Mouse (Mus musculus): Measurements from ENCODE around the gene D630045J12Rik. TPM values are rescaled to one million over a fixed set of nuclear protein-coding genes. Genes with fewer than 3 reads are reported as not detected.

Gene D630045J12Rik
- polyA plus RNA-seq, 1 experiment from 2014 or later, result 3.0 TPM

GRCm38 (mm10) chr6:38233803-38234202 is 20.0 kb downstream of the D630045J12Rik start:
- Histone ChIP-seq H3K4me1 (replicated peaks; ENCODE audit: control insufficient read depth, insufficient read depth, low read length) (peaks cover 8% of the 10 kb centered on the region; the same call in 1 of the 2 replicates), H3K4me2 (no peak overlapping the region), H3K9ac (ENCODE audit: low read depth, low read length) (no peak overlapping the region), H3K36me3 (ENCODE audit: control insufficient read depth, insufficient read depth, low read length) (no peaks in the 10 kb centered on the region), H3K27ac (ENCODE audit: low read depth, low read length) (no peak overlapping the region), H3K9me3 (ENCODE audit: control insufficient read depth, low read length) (no peaks in the 10 kb centered on the region; the same call in 1 of the 2 replicates), H3K4me3 (ENCODE audit: low read depth, low read length) (no peak overlapping the region), H3K27me3 (replicated peaks; ENCODE audit: control insufficient read depth, insufficient read depth, low read length) (no peaks in the 10 kb centered on the region)
- ATAC-seq (replicated peaks; ENCODE audit: low FRiP score), result no peak
- no peak for DNase-seq (ENCODE audit: low spot score)
- WGBS, result 87% methylated on average over 3 of the region's 3 CpGs

GRCm38 (mm10) chr6:38232917-38233316 is 20.9 kb downstream of the D630045J12Rik start:
- Histone ChIP-seq H3K27ac (ENCODE audit: low read depth, low read length) (no peak overlapping the region), H3K9ac (ENCODE audit: low read depth, low read length) (no peak overlapping the region), H3K36me3 (ENCODE audit: control insufficient read depth, insufficient read depth, low read length) (no peaks in the 10 kb centered on the region), H3K4me2 (no peak overlapping the region), H3K27me3 (replicated peaks; ENCODE audit: control insufficient read depth, insufficient read depth, low read length) (no peaks in the 10 kb centered on the region), H3K4me1 (replicated peaks; ENCODE audit: control insufficient read depth, insufficient read depth, low read length) (peaks cover 8% of the 10 kb centered on the region; the same call in 1 of the 2 replicates), H3K4me3 (ENCODE audit: low read depth, low read length) (no peak overlapping the region), H3K9me3 (ENCODE audit: control insufficient read depth, low read length) (no peaks in the 10 kb centered on the region; the same call in 1 of the 2 replicates)
- DNase-seq (ENCODE audit: low spot score), result no peak
- WGBS, result 70% methylated on average over 3 of the region's 3 CpGs
- ATAC-seq (replicated peaks; ENCODE audit: low FRiP score), result no peak

- Histone ChIP-seq H3K27me3 (replicated peaks; ENCODE audit: control insufficient read depth, insufficient read depth, low read length) (no peaks in the 10 kb centered on the region), H3K9ac (ENCODE audit: low read depth, low read length) (no peak overlapping the region), H3K27ac (ENCODE audit: low read depth, low read length) (no peak overlapping the region), H3K36me3 (ENCODE audit: control insufficient read depth, insufficient read depth, low read length) (no peaks in the 10 kb centered on the region), H3K9me3 (ENCODE audit: control insufficient read depth, low read length) (no peaks in the 10 kb centered on the region; the same call in 1 of the 2 replicates), H3K4me2 (no peak overlapping the region), H3K4me3 (ENCODE audit: low read depth, low read length) (no peak overlapping the region), H3K4me1 (replicated peaks; ENCODE audit: control insufficient read depth, insufficient read depth, low read length) (peaks cover 8% of the 10 kb centered on the region; the same call in 1 of the 2 replicates)
- 50% methylated on average over 4 of the region's 4 CpGs for WGBS
- DNase-seq (ENCODE audit: low spot score) (no peak), ATAC-seq (replicated peaks; ENCODE audit: low FRiP score) (no peak)
Measured at GRCm38 (mm10) chr6:38231994-38232393, 21.8 kb downstream of the D630045J12Rik start.

GRCm38 (mm10) chr6:38224079-38224478 is 29.7 kb downstream of the D630045J12Rik start:
- WGBS, result 77% methylated on average over 1 of the region's 1 CpGs
- Histone ChIP-seq H3K9me3 (ENCODE audit: control insufficient read depth, low read length) (no peaks in the 10 kb centered on the region; the same call in 1 of the 2 replicates), H3K9ac (ENCODE audit: low read depth, low read length) (no peak overlapping the region), H3K27me3 (replicated peaks; ENCODE audit: control insufficient read depth, insufficient read depth, low read length) (no peaks in the 10 kb centered on the region), H3K4me3 (ENCODE audit: low read depth, low read length) (no peak overlapping the region), H3K27ac (ENCODE audit: low read depth, low read length) (no peak overlapping the region), H3K4me1 (replicated peaks; ENCODE audit: control insufficient read depth, insufficient read depth, low read length) (no peaks in the 10 kb centered on the region), H3K36me3 (ENCODE audit: control insufficient read depth, insufficient read depth, low read length) (no peaks in the 10 kb centered on the region), H3K4me2 (no peak overlapping the region)
- ATAC-seq (replicated peaks; ENCODE audit: low FRiP score), result no peak
- DNase-seq (ENCODE audit: low spot score), result no peak

- Histone ChIP-seq H3K9me3 (ENCODE audit: control insufficient read depth, low read length) (no peaks in the 10 kb centered on the region), H3K4me3 (ENCODE audit: low read depth, low read length) (no peak overlapping the region), H3K9ac (ENCODE audit: low read depth, low read length) (no peak overlapping the region), H3K4me2 (no peak overlapping the region), H3K36me3 (ENCODE audit: control insufficient read depth, insufficient read depth, low read length) (no peaks in the 10 kb centered on the region), H3K27me3 (replicated peaks; ENCODE audit: control insufficient read depth, insufficient read depth, low read length) (no peaks in the 10 kb centered on the region), H3K27ac (ENCODE audit: low read depth, low read length) (no peak overlapping the region), H3K4me1 (replicated peaks; ENCODE audit: control insufficient read depth, insufficient read depth, low read length) (no peaks in the 10 kb centered on the region)
- no peak for DNase-seq (ENCODE audit: low spot score)
- 81% methylated on average over 2 of the region's 2 CpGs for WGBS
- no peak for ATAC-seq (replicated peaks; ENCODE audit: low FRiP score)
Measured at GRCm38 (mm10) chr6:38219261-38219660, 34.5 kb downstream of the D630045J12Rik start.

- Histone ChIP-seq H3K4me1 (replicated peaks; ENCODE audit: control insufficient read depth, insufficient read depth, low read length) (no peaks in the 10 kb centered on the region), H3K4me3 (ENCODE audit: low read depth, low read length) (no peak overlapping the region), H3K27ac (ENCODE audit: low read depth, low read length) (no peak overlapping the region), H3K4me2 (no peak overlapping the region), H3K27me3 (replicated peaks; ENCODE audit: control insufficient read depth, insufficient read depth, low read length) (no peaks in the 10 kb centered on the region), H3K36me3 (ENCODE audit: control insufficient read depth, insufficient read depth, low read length) (no peaks in the 10 kb centered on the region), H3K9me3 (ENCODE audit: control insufficient read depth, low read length) (no peaks in the 10 kb centered on the region), H3K9ac (ENCODE audit: low read depth, low read length) (no peak overlapping the region)
- WGBS, result 78% methylated on average over 14 of the region's 14 CpGs
- ATAC-seq (replicated peaks; ENCODE audit: low FRiP score) (no peak), DNase-seq (ENCODE audit: low spot score) (no peak)
Measured at GRCm38 (mm10) chr6:38215448-38216110, 38.2 kb downstream of the D630045J12Rik start.

- H3K27ac ChIP-seq (ENCODE audit: low read depth, low read length), result no peak overlapping the region
- H3K36me3 ChIP-seq (ENCODE audit: control insufficient read depth, insufficient read depth, low read length), result no peaks in the 10 kb centered on the region; the same call in 1 of the 2 replicates
- no peaks in the 10 kb centered on the region for H3K27me3 ChIP-seq (replicated peaks; ENCODE audit: control insufficient read depth, insufficient read depth, low read length)
- DNase-seq (ENCODE audit: low spot score) (no peak), ATAC-seq (replicated peaks; ENCODE audit: low FRiP score) (no peak)
- no peak overlapping the region for H3K9ac ChIP-seq (ENCODE audit: low read depth, low read length)
- H3K4me3 ChIP-seq (ENCODE audit: low read depth, low read length), result no peak overlapping the region
- WGBS, result 71% methylated on average over 2 of the region's 2 CpGs
- H3K9me3 ChIP-seq (ENCODE audit: control insufficient read depth, low read length), result no peaks in the 10 kb centered on the region
- H3K4me2 ChIP-seq, result no peak overlapping the region
- H3K4me1 ChIP-seq (replicated peaks; ENCODE audit: control insufficient read depth, insufficient read depth, low read length), result no peaks in the 10 kb centered on the region
Measured at GRCm38 (mm10) chr6:38207621-38208020, 46.2 kb downstream of the D630045J12Rik start.

GRCm38 (mm10) chr6:38206941-38207531 is 46.8 kb downstream of the D630045J12Rik start:
- 30% methylated on average over 8 of the region's 8 CpGs for WGBS
- ATAC-seq (replicated peaks; ENCODE audit: low FRiP score), result no peak
- H3K9ac ChIP-seq (ENCODE audit: low read depth, low read length), result no peak overlapping the region

GRCm38 (mm10) chr6:38205375-38205774 is 48.4 kb downstream of the D630045J12Rik start:
- Histone ChIP-seq H3K27ac (ENCODE audit: low read depth, low read length) (no peak overlapping the region), H3K9me3 (ENCODE audit: control insufficient read depth, low read length) (no peaks in the 10 kb centered on the region), H3K27me3 (replicated peaks; ENCODE audit: control insufficient read depth, insufficient read depth, low read length) (no peaks in the 10 kb centered on the region), H3K9ac (ENCODE audit: low read depth, low read length) (no peak overlapping the region), H3K4me1 (replicated peaks; ENCODE audit: control insufficient read depth, insufficient read depth, low read length) (no peaks in the 10 kb centered on the region), H3K36me3 (ENCODE audit: control insufficient read depth, insufficient read depth, low read length) (no peaks in the 10 kb centered on the region; the same call in 1 of the 2 replicates), H3K4me3 (ENCODE audit: low read depth, low read length) (no peak overlapping the region), H3K4me2 (no peak overlapping the region)
- DNase-seq (ENCODE audit: low spot score), result no peak
- 85% methylated on average over 6 of the region's 6 CpGs for WGBS
- no peak for ATAC-seq (replicated peaks; ENCODE audit: low FRiP score)

More at GRCm38 (mm10) chr6:38206941-38207531, 46.8 kb downstream of the D630045J12Rik start:
- Histone ChIP-seq H3K4me2 (no peak overlapping the region), H3K27ac (ENCODE audit: low read depth, low read length) (no peak overlapping the region), H3K4me3 (ENCODE audit: low read depth, low read length) (no peak overlapping the region), H3K36me3 (ENCODE audit: control insufficient read depth, insufficient read depth, low read length) (no peaks in the 10 kb centered on the region; the same call in 1 of the 2 replicates), H3K27me3 (replicated peaks; ENCODE audit: control insufficient read depth, insufficient read depth, low read length) (no peaks in the 10 kb centered on the region), H3K9me3 (ENCODE audit: control insufficient read depth, low read length) (no peaks in the 10 kb centered on the region), H3K4me1 (replicated peaks; ENCODE audit: control insufficient read depth, insufficient read depth, low read length) (no peaks in the 10 kb centered on the region)
- no peak for DNase-seq (ENCODE audit: low spot score)

All from liver, embryonic 11.5 days (tissue).